Mouse (Mus musculus) embryo, embryonic 10 days (tissue): ENCODE measurements around the gene Mfrp.

Experiments used
- DNase-seq: peaks from one replicate; pipeline ENCODE4 v3.0.0-alpha.2; 2015; ENCODE audit warnings: low spot score

The Mfrp gene

GRCm38 (mm10) chr9:44130581-44131275 is 29.2 kb downstream of the Mfrp start:
- peak; percentile 68 for DNase-seq

DNA sequence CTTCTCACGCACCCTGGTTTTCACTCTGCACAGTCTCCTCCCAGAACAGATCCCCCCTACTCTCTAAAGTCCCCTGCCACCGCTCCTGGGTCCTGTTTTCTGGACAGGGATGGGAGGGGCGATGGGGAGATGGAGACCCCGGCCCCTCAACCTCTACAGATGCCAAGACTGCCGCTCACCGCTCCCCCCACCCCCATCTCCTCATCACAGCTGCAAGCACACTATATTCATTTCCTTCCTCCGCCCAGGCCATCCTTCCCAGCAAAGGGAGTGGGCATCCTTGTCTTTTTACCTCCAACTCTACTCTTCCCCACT is 29.7 kb downstream of the Mfrp start:
- DNase-seq: no peak

GRCm38 (mm10) chr9:44132200-44132599 is 30.7 kb downstream of the Mfrp start:
- DNase-seq: no peak

DNA sequence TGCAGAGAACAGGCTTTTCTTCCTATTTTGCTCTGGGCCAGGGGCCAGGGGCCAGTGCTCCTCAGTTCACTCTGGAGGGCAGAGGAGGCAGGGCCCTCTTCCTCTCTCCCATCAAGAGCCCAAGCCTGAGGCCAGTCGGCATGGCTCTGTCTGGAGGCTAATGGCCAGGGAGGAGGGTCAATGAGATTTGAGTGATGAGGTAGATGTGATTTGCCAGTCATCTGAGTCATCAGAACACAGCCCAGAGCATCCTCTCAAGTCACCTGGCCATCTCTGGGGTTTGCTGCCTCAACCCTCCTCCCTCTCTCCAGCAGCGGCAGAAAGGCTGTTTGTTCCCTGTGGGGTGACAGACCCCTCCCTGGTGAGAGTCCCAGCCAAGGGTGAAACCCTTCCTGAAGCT is 31.8 kb downstream of the Mfrp start:
- no peak for DNase-seq

DNA sequence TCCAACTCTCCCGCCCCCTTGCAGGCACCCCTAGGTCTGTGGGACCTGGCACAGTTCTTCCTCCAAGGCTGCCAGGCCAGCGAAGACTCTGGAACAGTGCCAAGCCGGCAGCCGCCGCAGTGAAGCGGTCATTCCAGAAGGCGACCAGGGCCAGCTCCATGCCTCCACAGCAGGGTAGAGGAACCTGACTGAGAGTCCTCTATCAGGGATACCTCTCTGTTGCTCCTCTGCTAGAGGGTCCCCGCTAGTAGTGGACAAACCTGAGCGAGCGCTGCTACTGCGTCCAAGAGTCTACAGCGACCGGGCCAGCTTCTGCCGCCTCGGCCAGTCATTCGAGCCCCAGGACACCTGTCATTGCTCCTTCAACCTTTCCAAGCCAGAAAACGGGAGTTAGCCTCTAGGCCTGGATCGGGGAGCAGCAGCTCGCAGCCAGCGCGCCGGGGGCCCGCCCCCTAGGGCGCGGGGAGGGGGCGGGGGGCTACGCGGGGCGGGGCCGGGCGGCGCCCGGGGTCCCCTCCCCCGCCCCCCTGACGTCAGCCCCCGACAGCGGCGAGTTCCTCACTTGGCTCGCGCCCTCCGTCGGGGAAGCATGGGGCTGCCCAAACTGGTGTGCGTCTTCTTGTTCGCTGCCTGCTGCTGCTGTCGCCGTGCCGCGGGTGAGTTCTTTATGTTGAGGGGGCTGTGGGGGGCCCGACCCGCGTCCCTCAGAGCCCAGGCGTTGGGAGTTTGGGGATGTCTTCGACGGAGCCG is 32.7 kb downstream of the Mfrp start, which contains the start of gene Mcam:
Mcam (plus strand) TSS at position 369 of the 750 bp plus-strand sequence.
- DNase-seq: peak; percentile 55

- DNase-seq: no peak
Observed at GRCm38 (mm10) chr9:44134851-44135730, 33.6 kb downstream of the Mfrp start.

- DNase-seq: no peak
Observed at GRCm38 (mm10) chr9:44135731-44136411, 34.3 kb downstream of the Mfrp start.

- no peak for DNase-seq
Observed at GRCm38 (mm10) chr9:44137846-44138245, 36.3 kb downstream of the Mfrp start.

DNA sequence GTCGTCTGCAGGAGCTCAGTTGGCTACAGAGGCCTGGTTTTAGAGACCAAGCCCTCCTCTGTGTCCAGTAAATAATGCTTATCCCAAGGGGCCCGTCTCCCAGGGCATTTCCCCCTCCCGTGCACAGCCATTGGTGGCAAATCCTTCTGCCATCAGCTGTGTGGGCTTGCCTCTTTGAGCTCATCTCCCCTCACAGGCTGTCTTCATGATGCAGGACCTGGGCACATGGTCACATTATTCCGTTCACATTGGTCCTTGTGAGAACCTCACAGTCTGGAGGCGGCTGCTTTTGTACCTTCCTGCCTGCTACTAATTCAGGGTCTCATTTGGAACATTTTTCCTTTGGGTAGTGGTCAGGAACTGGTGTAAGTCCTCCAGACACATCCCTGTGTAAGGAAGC is 40.4 kb downstream of the Mfrp start:
- no peak for DNase-seq

DNA sequence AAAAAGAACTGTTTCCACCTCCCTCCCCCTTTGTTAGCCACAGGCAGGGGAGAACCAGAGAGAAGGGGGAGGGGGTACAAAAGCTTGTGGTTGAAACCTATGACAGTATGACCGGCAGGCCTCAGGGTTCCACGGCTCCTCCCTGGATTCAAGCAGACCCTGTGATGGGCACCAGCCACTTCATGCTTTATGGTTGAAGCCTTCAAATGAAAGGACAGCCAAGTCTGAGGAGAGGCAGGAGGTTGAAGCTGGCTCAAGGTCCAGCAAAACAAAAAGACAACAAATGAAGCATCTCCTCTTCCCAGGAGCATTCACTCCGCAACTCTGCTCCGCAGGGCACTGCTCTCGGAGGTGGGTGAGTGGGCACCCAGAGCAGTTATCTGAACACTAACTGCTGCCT is 41.9 kb downstream of the Mfrp start:
- no peak for DNase-seq

DNA sequence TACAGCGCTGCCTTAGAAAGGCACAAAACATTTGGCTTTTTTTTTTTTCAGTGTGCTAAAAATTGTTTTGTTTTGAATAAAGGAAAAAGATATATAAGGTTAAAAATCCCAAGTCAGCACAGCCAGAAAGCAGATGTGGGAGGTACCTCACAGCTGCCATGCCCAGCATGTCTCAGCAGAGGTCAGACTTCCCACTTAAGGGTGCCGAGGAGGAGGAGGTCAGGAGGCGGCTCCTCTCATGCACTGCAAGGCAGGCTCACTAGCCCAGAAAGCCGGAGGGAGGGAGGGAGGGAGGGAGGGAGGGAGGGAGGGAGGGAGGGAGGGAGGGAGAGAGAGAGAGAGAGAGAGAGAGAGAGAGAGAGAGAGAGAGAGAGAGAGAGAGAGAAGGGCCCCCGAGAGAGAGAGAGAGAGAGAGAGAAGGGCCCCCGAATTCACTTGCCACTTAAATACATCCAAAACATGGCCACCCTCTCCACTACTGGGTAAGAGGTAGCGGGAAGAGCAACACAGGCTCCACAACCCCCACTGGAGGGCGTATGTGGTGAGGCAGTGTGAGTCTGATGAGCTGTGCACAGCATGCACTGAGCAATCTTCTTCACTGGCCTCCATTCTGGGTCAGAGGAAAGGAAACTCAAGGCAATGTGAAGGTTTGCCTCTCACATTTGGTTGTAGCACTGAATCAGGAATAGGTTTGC is 42.6 kb downstream of the Mfrp start:
- peak; percentile 61 for DNase-seq

- DNase-seq: no peak
Observed at GRCm38 (mm10) chr9:44144718-44145060, 43.2 kb downstream of the Mfrp start.

- DNase-seq: no peak
Observed at GRCm38 (mm10) chr9:44147290-44147689, 45.8 kb downstream of the Mfrp start.
